Mouse (Mus musculus): ENCODE results near the gene Rab42.
"Not testable (repeated sequence)": the region's sequence is repeated elsewhere in the genome, so short reads cannot be mapped to it uniquely, and the experiment has no call there.

Gene Rab42

GRCm38 (mm10) chr4:132311209-132311608 is 8.0 kb upstream of the Rab42 start:
- no peak for DNase-seq

DNA sequence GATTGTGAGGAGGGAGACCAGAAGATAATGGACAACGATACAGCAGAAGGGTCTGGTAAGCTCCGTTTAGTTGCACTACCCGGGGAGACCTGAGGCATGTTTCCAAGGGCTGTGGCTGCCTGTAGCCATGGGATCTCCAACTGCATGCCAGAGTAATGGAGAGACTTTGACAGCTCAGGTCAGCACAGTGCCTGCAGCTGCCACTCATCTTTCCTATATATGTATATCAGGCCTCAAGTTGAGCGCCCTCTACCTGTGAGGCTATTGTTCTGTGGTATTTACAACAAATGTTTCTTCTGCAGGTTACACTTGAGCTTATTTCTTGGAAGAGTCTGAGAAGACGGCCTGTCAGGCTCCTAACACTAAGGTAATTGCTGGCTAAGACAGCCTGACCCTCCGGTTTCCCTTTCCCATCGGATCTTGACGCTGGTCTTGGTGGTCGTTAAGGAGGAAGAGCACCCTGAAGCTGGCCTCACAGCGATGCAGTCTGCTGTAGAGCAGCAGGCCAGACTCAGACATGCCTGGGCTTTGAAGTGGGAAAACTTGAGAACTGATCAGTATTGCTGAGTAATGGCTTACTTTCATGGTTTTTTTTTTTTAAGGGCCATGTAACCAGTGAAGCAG is 6.8 kb upstream of the Rab42 start:
- peak; percentile 31 to 43 for DNase-seq

DNA sequence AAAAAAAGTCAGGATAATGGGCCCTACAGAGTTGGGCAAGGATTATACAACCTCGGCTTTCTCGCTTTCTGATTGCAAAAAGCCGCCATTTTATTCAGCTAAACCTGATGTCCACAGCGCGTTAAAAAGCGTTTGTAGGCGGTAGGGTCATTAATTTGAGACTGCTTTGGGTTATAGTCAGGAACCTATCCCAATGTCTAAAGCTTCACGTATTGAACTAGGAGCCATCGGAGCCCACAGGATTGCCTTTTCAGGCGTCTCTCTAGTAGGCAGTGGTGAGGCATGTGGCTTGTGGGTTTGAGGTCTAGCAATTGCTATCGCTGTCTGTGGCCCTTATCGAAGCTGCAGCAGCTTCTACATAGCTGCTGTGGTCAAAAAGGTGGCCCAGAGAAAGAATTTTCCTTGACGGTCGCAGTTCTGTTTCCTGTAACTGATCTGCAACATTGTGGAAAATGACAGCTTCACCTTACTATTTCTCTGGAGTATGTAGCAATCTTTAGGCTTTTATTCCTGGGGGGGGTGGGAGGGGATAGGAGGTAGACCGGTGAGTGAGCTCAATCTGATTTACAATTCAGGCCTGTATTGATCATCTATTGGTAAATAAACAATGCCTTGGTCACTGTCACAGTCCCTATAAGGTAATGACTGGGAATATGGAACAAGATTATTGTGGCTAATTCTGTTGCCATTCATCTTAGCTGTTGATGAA is 6.1 kb upstream of the Rab42 start:
- DNase-seq, result peak; percentile 38 to 42

- peak; percentile 91 to 92 for DNase-seq
Observed at GRCm38 (mm10) chr4:132308437-132309139, 5.4 kb upstream of the Rab42 start.

- DNase-seq, result no peak
Observed at GRCm38 (mm10) chr4:132306004-132306403, 2.8 kb upstream of the Rab42 start.

DNA sequence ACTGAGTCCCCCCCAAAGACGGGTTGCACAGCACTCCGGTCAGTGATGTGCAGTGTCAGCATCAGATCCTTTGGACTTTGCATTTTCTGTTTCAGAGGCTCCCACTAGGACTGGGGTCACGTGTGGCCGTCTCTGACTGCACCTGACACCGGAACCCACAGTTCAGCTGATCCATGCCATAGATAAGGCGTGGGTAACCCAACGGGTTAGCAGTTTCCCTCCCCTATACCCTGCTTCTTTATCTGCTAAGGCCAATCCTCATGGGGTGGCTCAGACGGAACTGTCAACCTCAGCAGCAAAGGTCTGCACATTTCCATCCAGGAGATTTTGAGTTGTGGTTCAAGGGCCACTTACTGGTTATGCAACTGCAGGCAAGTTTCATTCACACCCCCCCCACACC is 2.1 kb upstream of the Rab42 start:
- no peak for DNase-seq

GRCm38 (mm10) chr4:132303484-132303883 is 299 bp upstream of the Rab42 start:
- DNase-seq, result not testable (repeated sequence)

DNA sequence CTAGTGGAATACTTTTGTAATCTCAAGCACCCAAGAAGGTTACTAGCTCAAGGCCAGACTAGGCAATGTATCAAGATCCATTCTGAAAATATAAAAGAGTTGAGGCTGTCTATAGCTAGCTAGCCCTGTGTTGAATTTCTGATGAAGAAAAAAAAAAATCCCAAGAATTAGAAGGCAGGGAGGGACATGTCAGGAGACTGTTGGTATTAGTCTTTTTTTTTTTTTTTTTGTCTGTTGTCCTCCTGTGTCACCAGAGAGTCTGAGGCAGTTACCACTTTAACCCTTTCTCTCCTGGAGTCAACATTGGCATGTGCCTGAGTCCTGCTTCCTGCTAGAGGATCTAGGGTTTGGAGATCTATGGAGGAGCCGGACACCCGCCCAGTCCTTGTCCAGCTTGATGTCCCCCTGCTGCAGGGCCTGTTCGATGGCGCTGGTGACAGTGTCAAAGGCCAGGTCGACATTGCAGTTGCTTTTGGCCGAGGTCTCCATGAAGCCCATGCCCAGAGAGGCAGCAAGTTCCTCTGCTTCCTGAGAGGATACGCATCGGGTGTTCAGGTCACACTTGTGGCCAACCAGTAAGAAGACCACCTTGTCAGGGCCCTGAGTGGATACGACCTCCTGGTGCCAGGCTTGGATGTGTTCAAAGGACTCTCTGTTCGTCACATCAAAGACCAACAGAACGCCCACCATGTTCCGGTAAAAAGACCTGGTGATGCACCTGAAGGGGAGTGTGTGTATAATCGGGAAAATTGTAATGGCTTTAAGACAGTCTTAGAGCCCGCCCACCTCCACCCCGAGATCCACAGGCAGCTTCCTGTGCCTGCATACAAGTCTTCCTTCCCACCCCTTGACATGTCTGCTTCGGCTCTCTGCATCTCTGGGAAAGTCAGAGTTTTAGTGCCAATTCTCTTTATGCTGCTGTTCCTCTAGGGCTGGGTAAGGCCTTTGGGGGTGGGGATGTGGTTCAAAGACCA is 933 bp downstream of the Rab42 start:
- no peak for DNase-seq

GRCm38 (mm10) chr4:132301486-132301885 is 1.7 kb downstream of the Rab42 start:
- DNase-seq, result no peak

DNA sequence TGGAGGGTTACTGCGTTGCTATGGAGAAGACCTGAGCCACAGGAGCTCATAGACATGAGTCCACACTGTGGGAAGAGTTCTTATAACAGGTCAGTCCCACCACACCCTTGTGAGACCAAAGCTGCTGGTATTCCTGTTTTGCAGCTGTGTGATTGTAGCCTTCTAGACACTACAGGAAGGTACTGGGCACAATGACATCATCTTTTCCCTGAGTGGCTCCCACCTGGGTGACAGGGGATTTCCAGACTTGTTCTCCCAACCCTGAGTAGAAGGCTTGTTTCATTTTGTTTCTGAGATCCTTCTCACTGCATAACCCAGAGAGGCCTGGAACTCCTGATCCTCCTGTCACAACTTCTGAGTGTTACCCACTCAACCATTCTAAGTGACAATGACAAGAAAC is 3.3 kb downstream of the Rab42 start:
- no peak for DNase-seq

- DNase-seq, result peak in 1 of 2 experiments; percentile 21
Observed at GRCm38 (mm10) chr4:132295696-132296390, 7.3 kb downstream of the Rab42 start.

GRCm38 (mm10) chr4:132293682-132294240 is 9.4 kb downstream of the Rab42 start:
- DNase-seq, result no peak

DNA sequence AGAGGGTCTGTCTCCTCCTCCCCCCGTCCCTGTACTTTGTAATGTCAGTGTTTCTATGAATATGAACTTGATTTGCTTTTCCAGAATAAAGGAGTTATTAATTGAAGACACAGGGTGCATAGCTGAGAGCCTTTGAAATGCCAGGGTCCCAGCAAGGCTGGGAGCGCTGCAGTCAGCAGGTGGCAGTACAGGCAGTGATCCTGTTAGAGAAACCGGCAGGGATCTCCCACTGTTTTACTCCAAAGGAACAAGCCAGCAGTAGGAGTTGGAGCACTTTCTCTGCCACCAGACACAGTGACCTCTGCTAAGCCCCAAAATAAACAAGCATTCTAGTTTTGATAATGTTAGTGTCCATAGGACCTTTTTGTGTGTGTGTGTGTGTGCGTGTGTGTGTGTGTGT is 10.2 kb downstream of the Rab42 start:
- DNase-seq, result peak in 1 of 2 experiments; percentile 50

- no peak for DNase-seq
Observed at GRCm38 (mm10) chr4:132291624-132292335, 11.4 kb downstream of the Rab42 start.

GRCm38 (mm10) chr4:132291056-132291455 is 12.1 kb downstream of the Rab42 start:
- DNase-seq, result no peak

DNA sequence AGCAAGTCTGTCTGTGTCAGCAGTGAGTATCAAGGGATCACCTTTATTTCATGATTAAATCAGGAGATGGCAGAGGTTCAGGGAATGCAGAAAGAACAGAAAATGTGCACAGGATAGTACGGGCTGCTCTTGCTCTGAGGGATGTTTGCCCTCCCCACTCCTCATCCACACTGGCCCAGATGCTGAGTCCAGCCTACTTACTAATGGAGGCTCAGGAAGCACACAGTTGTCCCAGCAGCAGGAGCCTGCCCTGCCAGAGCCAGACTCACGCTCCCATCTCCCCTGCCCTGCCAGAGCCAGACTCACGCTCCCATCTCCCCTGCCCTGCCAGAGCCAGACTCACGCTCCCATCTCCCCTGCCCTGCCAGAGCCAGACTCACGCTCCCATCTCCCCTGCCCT is 14.3 kb downstream of the Rab42 start:
- not testable (repeated sequence) for DNase-seq

- no peak for DNase-seq
Observed at GRCm38 (mm10) chr4:132275949-132276348, 27.2 kb downstream of the Rab42 start.

DNA sequence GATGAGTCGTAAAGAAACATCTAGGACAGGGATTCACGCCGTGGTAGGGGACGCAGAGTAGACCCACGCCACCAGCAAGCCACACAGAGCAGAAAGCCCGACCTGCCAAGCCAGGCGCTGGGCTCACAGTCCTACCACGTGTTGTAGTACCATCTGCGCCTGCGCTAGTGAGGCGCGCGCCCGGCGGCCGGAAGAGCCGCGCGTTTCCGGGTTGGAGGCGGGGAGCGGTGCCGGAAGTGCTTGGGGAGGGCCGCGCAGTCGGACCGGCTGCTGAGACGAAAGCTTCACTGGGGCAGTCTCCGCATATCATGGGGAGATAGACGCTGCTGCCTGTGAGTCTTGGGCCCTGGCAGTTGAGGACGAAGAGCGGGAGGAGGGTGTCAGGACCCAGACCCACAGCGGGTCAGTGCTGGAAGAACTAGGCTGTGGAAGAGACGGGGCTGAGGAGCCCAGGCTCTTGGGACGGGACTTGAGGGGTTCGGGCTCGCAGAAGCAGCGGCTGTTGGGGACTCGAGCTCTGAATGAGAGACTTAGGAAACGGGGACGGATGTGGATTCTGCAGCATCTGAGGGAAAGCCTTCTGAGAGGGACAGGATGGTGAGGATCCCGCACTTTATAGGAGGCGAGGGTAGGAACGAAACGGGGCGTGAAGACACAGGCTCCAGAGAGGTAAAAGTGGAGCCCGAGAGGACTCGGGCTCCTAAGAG is 28.9 kb downstream of the Rab42 start, which contains the start of gene Taf12:
Gene Taf12 (plus strand): TSS at position 220 of the 707 bp plus-strand sequence.
- peak; percentile 93 to 96 for DNase-seq

- DNase-seq, result peak in 1 of 2 experiments; percentile 45
Observed at GRCm38 (mm10) chr4:132273166-132273565, 30.0 kb downstream of the Rab42 start.

Data from cerebellum, postnatal 25 days (tissue).